Mouse (Mus musculus) forebrain, embryonic 13.5 days (tissue): ENCODE data around the gene Galnt17. TPM values are rescaled to one million over a fixed set of nuclear protein-coding genes. Genes with fewer than 3 reads are reported as not detected.

Experiments used
- ATAC-seq: fragments of 200-750 bp; cut with Nextera tagmentation; 2 replicates; pipeline ENCODE4 v1.8.0; 2017
- H3K27ac ChIP-seq: fragments of 300-500 bp; sonication (generic); 2 replicates; pipeline ENCODE4 v1.5.1; 2015; ENCODE audit warnings: inconsistent platforms, mild to moderate bottlenecking, moderate library complexity
- H3K27me3 ChIP-seq: fragments of 300-500 bp; sonication (generic); 2 replicates; pipeline ENCODE4 v1.6.1; 2015; ENCODE audit warnings: mild to moderate bottlenecking, inconsistent platforms
- H3K36me3 ChIP-seq: fragments of 300-500 bp; sonication (generic); 2 replicates; pipeline ENCODE4 v1.6.1; 2015; ENCODE audit warnings: mild to moderate bottlenecking, inconsistent platforms; ENCODE audit not compliant: poor library complexity, severe bottlenecking
- H3K4me1 ChIP-seq: fragments of 300-500 bp; sonication (generic); 2 replicates; pipeline ENCODE4 v1.6.1; 2015; ENCODE audit warnings: inconsistent platforms
- H3K4me2 ChIP-seq: fragments of 300-500 bp; sonication (generic); 2 replicates; pipeline ENCODE4 v1.6.1; 2015; ENCODE audit warnings: inconsistent platforms, mild to moderate bottlenecking, moderate library complexity
- H3K4me3 ChIP-seq: fragments of 300-500 bp; sonication (generic); 2 replicates; pipeline ENCODE4 v1.5.1; 2015; ENCODE audit warnings: mild to moderate bottlenecking, inconsistent platforms
- H3K9ac ChIP-seq: fragments of 300-500 bp; sonication (generic); 2 replicates; pipeline ENCODE4 v1.6.1; 2015; ENCODE audit warnings: mild to moderate bottlenecking, inconsistent platforms
- H3K9me3 ChIP-seq: fragments of 300-500 bp; sonication (generic); replicated peaks from 2 replicates; pipeline ENCODE4 v1.6.1; 2016; ENCODE audit warnings: inconsistent platforms
- WGBS: fragments of 180-500 bp; shearing (Covaris S2); methylation state at CpG from one replicate; pipeline ENCODE4 v1.1.7; 2015; 5-methylcytosine and 5-hydroxymethylcytosine counted together
- polyA plus RNA-seq: library from polyadenylated mRNA; unstranded; fragments of >200 nt; fragmentation: Nextera tagmentation; extraction: Ambion mirVana; gene quantifications from 2 replicates; pipeline ENCODE4 v1.2.1, GENCODE M21; 2015

Galnt17 gene
- polyA plus RNA-seq, 1 experiment from 2014 or later: 6.5 TPM

- Histone ChIP-seq H3K27me3 (no peaks in the 10 kb centered on the region), H3K4me1 (no peaks in the 10 kb centered on the region), H3K9ac (no peak overlapping the region), H3K27ac (no peak overlapping the region), H3K4me3 (no peak overlapping the region), H3K36me3 (no peaks in the 10 kb centered on the region), H3K9me3 (no peaks in the 10 kb centered on the region; the same call in 1 of the 2 replicates), H3K4me2 (no peak overlapping the region)
- ATAC-seq: no peak
- WGBS: 91% methylated on average over 5 of the region's 5 CpGs
These were observed 190.8 kb downstream of the Galnt17 start for GRCm38 (mm10) chr5:131117391-131118040.

- Histone ChIP-seq H3K27me3 (no peaks in the 10 kb centered on the region), H3K4me1 (no peaks in the 10 kb centered on the region), H3K9ac (no peak overlapping the region), H3K4me2 (no peak overlapping the region), H3K9me3 (no peaks in the 10 kb centered on the region; the same call in 1 of the 2 replicates), H3K27ac (no peak overlapping the region), H3K4me3 (no peak overlapping the region), H3K36me3 (no peaks in the 10 kb centered on the region)
- ATAC-seq: no peak
- 42% methylated on average over 5 of the region's 5 CpGs for WGBS
These were observed 194.3 kb downstream of the Galnt17 start for GRCm38 (mm10) chr5:131113850-131114470.

GRCm38 (mm10) chr5:131107188-131107587 lies 201.1 kb downstream of the Galnt17 start:
- H3K9me3 ChIP-seq: peaks cover 6% of the 10 kb centered on the region
- H3K36me3 ChIP-seq: no peaks in the 10 kb centered on the region
- no peak for ATAC-seq
- 93% methylated on average over 1 of the region's 1 CpGs for WGBS
- no peaks in the 10 kb centered on the region for H3K4me1 ChIP-seq
- no peak overlapping the region for H3K4me2 ChIP-seq
- H3K27me3 ChIP-seq: no peaks in the 10 kb centered on the region
- H3K27ac ChIP-seq: no peak overlapping the region
- H3K9ac ChIP-seq: no peak overlapping the region
- H3K4me3 ChIP-seq: no peak overlapping the region

- Histone ChIP-seq H3K4me3 (no peak overlapping the region), H3K9ac (no peak overlapping the region), H3K27me3 (no peaks in the 10 kb centered on the region), H3K9me3 (no peaks in the 10 kb centered on the region; the same call in 1 of the 2 replicates), H3K36me3 (no peaks in the 10 kb centered on the region), H3K27ac (no peak overlapping the region), H3K4me2 (no peak overlapping the region), H3K4me1 (peaks cover 15% of the 10 kb centered on the region)
- no peak for ATAC-seq
- 91% methylated on average over 4 of the region's 4 CpGs for WGBS
These were observed 211.5 kb downstream of the Galnt17 start for GRCm38 (mm10) chr5:131096824-131097223.

- Histone ChIP-seq H3K9ac (no peak overlapping the region), H3K4me1 (peaks cover 15% of the 10 kb centered on the region), H3K27ac (no peak overlapping the region), H3K27me3 (no peaks in the 10 kb centered on the region), H3K4me3 (no peak overlapping the region), H3K4me2 (no peak overlapping the region), H3K36me3 (no peaks in the 10 kb centered on the region), H3K9me3 (no peaks in the 10 kb centered on the region; the same call in 1 of the 2 replicates)
- ATAC-seq: no peak
- 94% methylated on average over 1 of the region's 1 CpGs for WGBS
These were observed 212.7 kb downstream of the Galnt17 start for GRCm38 (mm10) chr5:131095635-131096034.

GRCm38 (mm10) chr5:131094771-131095170 lies 213.5 kb downstream of the Galnt17 start:
- WGBS: 36% methylated on average over 1 of the region's 1 CpGs
- Histone ChIP-seq H3K4me2 (no peak overlapping the region), H3K27me3 (no peaks in the 10 kb centered on the region), H3K9me3 (no peaks in the 10 kb centered on the region; the same call in 1 of the 2 replicates), H3K36me3 (no peaks in the 10 kb centered on the region), H3K4me3 (no peak overlapping the region), H3K9ac (no peak overlapping the region), H3K27ac (no peak overlapping the region), H3K4me1 (peaks cover 18% of the 10 kb centered on the region)
- peak; percentile 16; the same call in 1 of the 2 replicates for ATAC-seq

GRCm38 (mm10) chr5:131094138-131094537 lies 214.2 kb downstream of the Galnt17 start:
- H3K27ac ChIP-seq: peak overlapping the region; percentile 27; the same call in 1 of the 2 replicates
- ATAC-seq: peak; percentile 27; the same call in 1 of the 2 replicates

GRCm38 (mm10) chr5:131089876-131090275 lies 218.4 kb downstream of the Galnt17 start:
- Histone ChIP-seq H3K9ac (no peak overlapping the region), H3K4me3 (no peak overlapping the region), H3K9me3 (no peaks in the 10 kb centered on the region), H3K27ac (no peak overlapping the region), H3K4me1 (peaks cover 31% of the 10 kb centered on the region), H3K4me2 (no peak overlapping the region), H3K36me3 (no peaks in the 10 kb centered on the region), H3K27me3 (no peaks in the 10 kb centered on the region)
- ATAC-seq: peak; percentile 63; the same call in 1 of the 2 replicates
- WGBS: 52% methylated on average over 8 of the region's 8 CpGs

More at GRCm38 (mm10) chr5:131094138-131094537, 214.2 kb downstream of the Galnt17 start:
- Histone ChIP-seq H3K36me3 (no peaks in the 10 kb centered on the region), H3K4me2 (no peak overlapping the region), H3K9ac (no peak overlapping the region), H3K4me1 (peaks cover 22% of the 10 kb centered on the region), H3K27me3 (no peaks in the 10 kb centered on the region), H3K9me3 (no peaks in the 10 kb centered on the region; the same call in 1 of the 2 replicates), H3K4me3 (no peak overlapping the region)
- 20% methylated on average over 6 of the region's 6 CpGs for WGBS

GRCm38 (mm10) chr5:131088866-131089265 lies 219.4 kb downstream of the Galnt17 start:
- ATAC-seq: no peak; the same call in 1 of the 2 replicates
- H3K4me1 ChIP-seq: peaks cover 21% of the 10 kb centered on the region
- no peak overlapping the region for H3K4me3 ChIP-seq
- H3K9ac ChIP-seq: no peak overlapping the region
- H3K36me3 ChIP-seq: no peaks in the 10 kb centered on the region
- WGBS: 59% methylated on average over 11 of the region's 11 CpGs
- H3K27me3 ChIP-seq: no peaks in the 10 kb centered on the region
- H3K4me2 ChIP-seq: no peak overlapping the region
- no peak overlapping the region for H3K27ac ChIP-seq
- H3K9me3 ChIP-seq: no peaks in the 10 kb centered on the region

- H3K27me3 ChIP-seq: no peaks in the 10 kb centered on the region
- H3K9ac ChIP-seq: no peak overlapping the region
- no peaks in the 10 kb centered on the region for H3K36me3 ChIP-seq
- 41% methylated on average over 14 of the region's 14 CpGs for WGBS
- ATAC-seq: peak; percentile 50; the same call in 1 of the 2 replicates
- H3K9me3 ChIP-seq: no peaks in the 10 kb centered on the region
- peak overlapping the region; percentile 64; the same call in 1 of the 2 replicates for H3K27ac ChIP-seq
- H3K4me1 ChIP-seq: peaks cover 16% of the 10 kb centered on the region
- H3K4me2 ChIP-seq: peak overlapping the region; percentile 19; the same call in 1 of the 2 replicates
- H3K4me3 ChIP-seq: no peak overlapping the region
These were observed 225.1 kb downstream of the Galnt17 start for GRCm38 (mm10) chr5:131083072-131083657.

GRCm38 (mm10) chr5:131077682-131078081 lies 230.6 kb downstream of the Galnt17 start:
- no peak overlapping the region for H3K4me2 ChIP-seq
- H3K9ac ChIP-seq: no peak overlapping the region
- no peak overlapping the region for H3K4me3 ChIP-seq
- ATAC-seq: no peak
- no peak overlapping the region for H3K27ac ChIP-seq
- H3K27me3 ChIP-seq: no peaks in the 10 kb centered on the region
- 0 out of 2 replicates have a peak, but pooled peaks cover 5% of the 10 kb centered on the region for H3K4me1 ChIP-seq
- no peaks in the 10 kb centered on the region for H3K9me3 ChIP-seq
- H3K36me3 ChIP-seq: no peaks in the 10 kb centered on the region
- WGBS: 46% methylated on average over 1 of the region's 1 CpGs

- WGBS: 95% methylated on average over 7 of the region's 7 CpGs
- Histone ChIP-seq H3K36me3 (no peaks in the 10 kb centered on the region), H3K9me3 (no peaks in the 10 kb centered on the region), H3K4me3 (no peak overlapping the region), H3K9ac (no peak overlapping the region), H3K4me1 (no peaks in the 10 kb centered on the region), H3K27me3 (no peaks in the 10 kb centered on the region), H3K4me2 (no peak overlapping the region), H3K27ac (no peak overlapping the region)
- no peak for ATAC-seq
These were observed 232.5 kb downstream of the Galnt17 start for GRCm38 (mm10) chr5:131075795-131076194.
